Mouse (Mus musculus) brain, adult 10 weeks (tissue): ENCODE results near the gene Eras. TPM values are rescaled to one million over a fixed set of nuclear protein-coding genes. Genes with fewer than 3 reads are reported as not detected.

Source experiments
- polyA plus RNA-seq: library from polyadenylated mRNA; stranded (reverse); fragments of 350-450 nt; fragmentation: Illumina TruSeq; extraction: RNeasy Lipid Tissue Mini Kit (QIAGEN cat#74804); gene quantifications from one replicate; pipeline ENCODE4 v1.2.3, GENCODE M21; 2015; ENCODE audit warnings: low read depth, low replicate concordance

The Eras gene
- polyA plus RNA-seq, result not detected

GRCm38 (mm10) chrX:7928270-7928790 lies at the start of gene Eras:
Gene Eras, minus strand, starts transcription at chrX:7928607.

GRCm38 (mm10) chrX:7977892-7978291 lies 49.5 kb upstream of the Eras start, which contains the start of gene Gata1:
Gene Gata1, minus strand, starts transcription at chrX:7978071.

GRCm38 (mm10) chrX:7947108-7947899 lies 18.9 kb upstream of the Eras start, which contains the start of gene Hdac6:
Gene Hdac6, minus strand, starts transcription at chrX:7947889.

GRCm38 (mm10) chrX:7919601-7920383 lies 8.6 kb downstream of the Eras start, which contains the start of gene Pcsk1n:
Gene Pcsk1n, plus strand, starts transcription at chrX:7919822.

GRCm38 (mm10) chrX:7909242-7909641 lies 19.2 kb downstream of the Eras start, which contains the start of gene Gm10490:
Gene Gm10490, plus strand, starts transcription at chrX:7909542.

GRCm38 (mm10) chrX:7907735-7908134 lies 20.7 kb downstream of the Eras start, which contains the start of gene Gm10491:
Gene Gm10491, minus strand, starts transcription at chrX:7907835.

GRCm38 (mm10) chrX:7898880-7899874 lies 29.2 kb downstream of the Eras start, which contains the start of the genes Pqbp1 and Timm17b:
Gene Pqbp1, minus strand, starts transcription at chrX:7899269.
Gene Timm17b, plus strand, starts transcription at chrX:7899357.

GRCm38 (mm10) chrX:7883841-7884567 lies 44.4 kb downstream of the Eras start, which contains the start of gene Slc35a2:
Gene Slc35a2, plus strand, starts transcription at chrX:7884028.

GRCm38 (mm10) chrX:7878007-7878419 lies 50.4 kb downstream of the Eras start, which contains the start of gene Pim2:
Gene Pim2, plus strand, starts transcription at chrX:7878262.

Other genes with a start within 250 kb of the Eras start
- 0.33 TPM for gene Magix, start 247.4 kb downstream of the Eras start, polyA plus RNA-seq
- gene Gpkow, start 231.5 kb downstream of the Eras start, polyA plus RNA-seq, result 41.6 TPM
- 61.8 TPM for gene Wdr45, start 214.3 kb downstream of the Eras start, polyA plus RNA-seq
- gene Gm45208, start 206.4 kb downstream of the Eras start, polyA plus RNA-seq, result not detected
- 124 TPM for gene Praf2, start 200.2 kb downstream of the Eras start, polyA plus RNA-seq
- gene Ccdc120, start 177.7 kb downstream of the Eras start, polyA plus RNA-seq, result 6.7 TPM
- gene Tfe3, start 166.0 kb downstream of the Eras start, polyA plus RNA-seq, result 24.9 TPM
- gene Gripap1, start 138.8 kb downstream of the Eras start, polyA plus RNA-seq, result 88.6 TPM
- 6.4 TPM for gene Kcnd1, start 106.3 kb downstream of the Eras start, polyA plus RNA-seq
- gene Otud5, start 87.2 kb downstream of the Eras start, polyA plus RNA-seq, result 71.5 TPM
- gene Pim2, start 50.3 kb downstream of the Eras start, polyA plus RNA-seq, result 47.5 TPM
- 30.6 TPM for gene Slc35a2, start 44.6 kb downstream of the Eras start, polyA plus RNA-seq
- gene Pqbp1, start 29.3 kb downstream of the Eras start, polyA plus RNA-seq, result 133 TPM
- 29.9 TPM for gene Timm17b, start 29.2 kb downstream of the Eras start, polyA plus RNA-seq
- gene Gm10491, start 20.8 kb downstream of the Eras start, polyA plus RNA-seq, result not detected
- not detected for gene Gm10490, start 19.1 kb downstream of the Eras start, polyA plus RNA-seq
- 229 TPM for gene Pcsk1n, start 8.8 kb downstream of the Eras start, polyA plus RNA-seq
- gene Hdac6, start 19.3 kb upstream of the Eras start, polyA plus RNA-seq, result 32.5 TPM
- not detected for gene Gata1, start 49.5 kb upstream of the Eras start, polyA plus RNA-seq
- not detected for gene Glod5, start 89.9 kb upstream of the Eras start, polyA plus RNA-seq
- gene Suv39h1, start 146.2 kb upstream of the Eras start, polyA plus RNA-seq, result 23.0 TPM
- 1.0 TPM for gene Was, start 161.9 kb upstream of the Eras start, polyA plus RNA-seq
- 139 TPM for gene Wdr13, start 204.3 kb upstream of the Eras start, polyA plus RNA-seq
- 269 TPM for gene Rbm3, start 217.3 kb upstream of the Eras start, polyA plus RNA-seq
- 10.9 TPM for gene Tbc1d25, start 247.6 kb upstream of the Eras start, polyA plus RNA-seq